Mouse (Mus musculus) lung, postnatal 0 days (tissue): ENCODE results near the gene Rnd3.
A peak's percentile ranks its signal among the peaks of the same experiment; 100 is the strongest.

Source experiments
- CTCF ChIP-seq: IDR thresholded peaks from 2 replicates; pipeline ENCODE4 v1.5.1; 2016; ENCODE audit warnings: antibody characterized with exemption, mild to moderate bottlenecking
- EP300 ChIP-seq: IDR thresholded peaks from 2 replicates; pipeline ENCODE4 v1.6.1; 2016; ENCODE audit warnings: antibody characterized with exemption, mild to moderate bottlenecking, control low read depth

DNA sequence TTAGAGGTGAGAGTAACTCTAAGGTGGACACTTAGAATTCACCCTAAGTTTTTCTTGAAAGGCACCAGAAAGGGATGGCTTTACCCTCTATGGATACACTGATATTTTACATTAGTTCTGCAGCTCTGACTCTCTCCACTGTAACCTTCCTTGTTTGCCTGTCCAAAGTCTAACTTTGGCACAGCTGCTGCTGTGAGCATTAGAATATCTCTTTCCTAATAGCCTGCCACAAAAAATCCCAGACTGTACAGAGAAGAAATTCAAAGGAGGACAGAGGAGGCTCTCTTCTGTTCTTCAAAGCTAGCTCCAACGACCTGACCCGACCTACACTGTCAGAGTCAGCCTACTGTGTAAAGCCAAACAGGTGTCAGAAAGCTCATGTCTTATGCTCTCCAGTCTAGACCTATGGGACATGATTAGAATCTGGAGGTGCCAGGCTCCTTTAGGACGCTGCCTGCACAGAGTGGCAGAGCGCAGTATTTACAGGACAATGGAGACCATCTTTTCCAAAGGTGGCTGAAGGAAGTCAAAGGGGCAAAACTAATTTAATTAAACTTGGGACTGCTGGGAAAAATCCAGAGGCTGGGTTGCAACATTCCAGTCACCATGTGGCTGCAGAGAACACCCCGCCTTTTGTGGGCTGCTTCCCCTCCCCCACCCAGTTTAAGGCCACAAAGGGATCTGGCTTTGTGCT, 9.5 kb downstream of the Rnd3 start:
- no peak for TF ChIP-seq CTCF
- 0 out of 2 replicates have a peak, but pooled peaks have one; percentile 8 for TF ChIP-seq EP300
